Mouse (Mus musculus): ENCODE results near the gene F8.
A peak's percentile ranks its signal among the peaks of the same experiment; 100 is the strongest.
"Not testable (repeated sequence)": the region's sequence is repeated elsewhere in the genome, so short reads cannot be mapped to it uniquely, and the experiment has no call there.

F8 gene

DNA sequence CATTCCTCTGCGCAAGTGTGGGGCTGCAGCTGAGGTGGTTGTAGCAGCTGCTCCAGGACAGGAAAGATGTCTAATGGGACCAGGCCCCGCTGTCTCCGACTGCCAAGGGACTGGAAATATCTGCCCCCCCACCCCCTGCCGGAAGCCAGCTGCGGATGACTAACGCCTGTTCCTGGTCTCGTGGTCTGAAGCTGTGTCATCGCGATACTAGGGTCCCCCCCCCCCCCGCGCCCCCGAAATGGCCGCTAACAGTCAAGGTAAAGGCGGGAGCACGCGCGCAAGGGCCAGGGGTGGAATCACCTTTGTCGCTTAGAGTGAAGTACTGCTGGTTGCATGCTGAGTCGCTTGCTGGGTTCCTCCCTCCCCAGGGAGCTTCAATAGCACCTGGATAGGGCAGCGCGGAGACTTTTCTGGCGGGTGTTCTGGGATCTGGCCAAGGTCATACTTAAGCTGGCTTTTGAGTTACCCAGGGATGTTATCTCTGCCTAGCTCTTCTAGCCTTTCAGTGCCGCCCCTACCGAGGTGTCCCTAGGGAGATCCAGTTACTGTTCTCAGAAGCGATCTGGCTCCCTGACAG, at the start of gene F8, which contains the start of gene Fundc2:
Gene F8, minus strand, starts transcription at position 421 of the 577 bp plus-strand sequence.
Gene Fundc2, plus strand, starts transcription at position 205 of the 577 bp plus-strand sequence.
- peak; percentile 46 for DNase-seq

GRCm38 (mm10) chrX:75415936-75416785, 33.7 kb upstream of the F8 start, which contains the start of the genes Cmc4, Mtcp1 and Brcc3:
Gene Cmc4 (minus strand): TSS chrX:75416584.
Gene Mtcp1 (minus strand): TSS chrX:75416588.
Gene Brcc3 (plus strand): TSS chrX:75416628.
- peak; percentile 82 for DNase-seq

DNA sequence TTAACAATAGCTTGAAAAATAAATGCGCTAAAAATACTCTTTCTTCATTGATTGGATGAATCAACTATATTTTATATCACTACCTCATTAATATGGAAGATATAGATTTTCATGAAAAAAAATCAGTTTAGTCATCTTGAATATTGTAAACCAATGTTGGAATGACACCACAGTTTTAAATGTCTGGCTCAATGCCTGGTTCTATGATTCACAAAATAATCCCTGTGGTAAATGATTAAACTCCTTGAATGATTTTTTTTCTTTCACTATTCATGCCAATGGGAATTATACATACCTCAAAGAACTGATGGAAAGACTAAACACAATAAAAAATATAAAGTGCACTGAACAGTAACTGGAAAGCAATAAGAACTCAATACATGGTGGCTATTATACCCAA, 27.3 kb upstream of the F8 start:
- no peak for DNase-seq

DNA sequence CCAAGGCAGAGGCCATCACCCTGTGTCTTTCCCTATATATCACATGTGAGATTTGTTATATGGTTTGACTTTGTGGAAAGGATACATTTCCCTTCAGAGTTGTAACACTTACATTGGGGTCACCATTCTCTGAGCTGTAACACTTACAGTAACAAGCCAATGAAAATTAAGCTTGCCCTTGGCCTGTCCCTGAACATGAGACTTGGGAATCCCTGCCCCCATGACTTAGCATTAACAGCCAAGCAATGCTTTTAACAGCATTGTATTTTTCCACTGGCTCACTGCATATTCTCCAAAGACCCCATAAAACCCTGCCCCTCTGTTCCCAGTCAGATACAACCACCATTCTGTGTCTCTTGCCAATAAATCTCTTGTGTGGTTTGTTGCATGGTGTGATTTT, 20.9 kb upstream of the F8 start:
- no peak for DNase-seq

DNA sequence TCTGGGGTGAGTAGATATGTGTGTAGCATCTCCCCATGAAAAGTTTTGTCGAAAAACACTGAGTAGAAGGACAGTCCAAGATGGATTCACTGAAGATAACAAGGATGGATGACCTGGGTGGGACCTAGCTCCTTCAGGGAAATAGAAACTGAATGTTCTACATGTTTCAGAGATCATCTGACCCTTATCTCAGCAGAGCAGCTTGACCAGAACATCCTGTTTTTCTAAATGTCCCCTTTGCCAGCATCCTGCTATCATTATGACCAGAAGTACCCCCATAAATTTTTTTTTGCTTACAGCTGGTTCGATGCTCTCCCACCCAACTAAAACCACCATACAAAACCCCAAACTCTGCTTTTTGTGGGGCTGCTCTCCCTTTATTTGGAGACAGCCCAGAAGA, 20.3 kb upstream of the F8 start:
- no peak for DNase-seq

GRCm38 (mm10) chrX:75399471-75399870, 17.1 kb upstream of the F8 start:
- no peak for DNase-seq

DNA sequence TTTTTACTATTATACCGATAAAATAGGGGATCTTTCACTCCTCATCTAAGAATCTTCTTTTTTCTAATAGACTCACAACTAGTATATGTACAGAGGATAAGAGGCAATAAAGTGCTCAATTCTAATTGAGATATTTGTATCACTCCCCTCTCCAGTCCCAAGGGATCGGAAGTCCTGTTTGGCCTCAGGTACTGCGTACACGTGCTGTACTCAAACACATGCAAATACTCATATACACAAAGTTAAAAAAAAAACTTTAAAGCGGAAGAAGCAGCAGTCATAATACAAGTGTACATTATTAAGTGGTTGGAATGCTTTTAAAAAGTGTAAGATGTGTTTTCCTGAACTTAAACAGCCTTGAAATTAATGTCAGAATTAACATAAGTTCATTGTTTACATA, 716 bp downstream of the F8 start:
- no peak for DNase-seq

DNA sequence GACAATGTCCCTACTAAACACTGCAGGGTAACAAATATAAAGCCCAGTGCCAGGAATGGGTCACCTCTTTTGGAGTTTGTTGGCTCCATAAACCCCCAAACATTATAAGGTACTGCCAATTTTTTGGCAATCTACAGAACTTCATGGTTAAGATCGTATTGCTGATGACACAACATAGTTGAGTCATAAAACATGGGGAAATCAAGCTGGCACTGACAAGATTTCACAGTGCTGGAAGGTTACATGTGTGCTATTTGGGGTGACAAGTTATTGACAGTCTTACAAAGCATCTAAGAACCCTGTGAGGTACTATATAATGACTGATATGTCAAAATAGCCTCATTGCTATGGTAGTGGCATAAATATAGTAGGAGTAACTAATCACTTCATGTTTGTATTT, 1.2 kb downstream of the F8 start:
- DNase-seq: no peak

GRCm38 (mm10) chrX:75376815-75377214, 5.6 kb downstream of the F8 start:
- DNase-seq: no peak

- DNase-seq: no peak
Observed at GRCm38 (mm10) chrX:75372666-75373425, 9.6 kb downstream of the F8 start.

DNA sequence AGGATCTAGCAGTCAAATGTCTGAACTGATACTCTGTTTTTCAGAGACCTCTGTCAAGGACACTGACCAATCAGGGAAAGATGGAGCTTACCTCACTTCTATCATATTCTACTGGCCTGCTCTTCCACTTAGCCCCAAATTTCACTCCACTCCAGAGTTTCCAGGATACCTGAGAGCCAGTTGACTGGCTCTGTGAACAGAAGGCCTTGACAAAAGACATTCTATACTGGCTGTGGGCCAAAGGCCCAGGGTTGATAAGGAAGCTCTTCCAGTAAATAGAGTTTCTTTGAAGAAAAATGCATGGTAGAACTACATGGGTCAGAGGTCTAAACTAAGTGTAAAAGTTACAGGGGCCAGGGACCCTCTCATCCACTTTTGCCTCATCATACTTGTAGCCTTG, 12.2 kb downstream of the F8 start:
- DNase-seq: no peak

DNA sequence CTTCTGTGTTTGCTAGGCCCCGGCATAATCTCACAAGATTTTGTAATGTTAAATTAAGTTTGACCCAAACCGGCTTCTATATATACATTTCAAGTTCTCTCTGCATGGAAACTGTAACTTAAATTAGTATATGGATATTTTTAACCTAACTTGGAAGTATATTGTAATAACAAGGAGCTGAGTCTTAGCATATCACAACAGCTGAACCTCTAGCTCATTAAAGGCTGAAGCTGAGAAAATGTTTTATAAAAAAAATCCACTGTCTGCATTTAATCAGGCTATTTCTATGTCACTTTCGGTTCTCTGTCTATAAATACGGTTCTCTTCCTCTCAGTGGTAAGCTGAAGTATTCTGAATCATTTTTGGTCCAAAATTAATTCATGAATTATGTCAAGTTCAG, 58.9 kb downstream of the F8 start:
- no peak for DNase-seq

DNA sequence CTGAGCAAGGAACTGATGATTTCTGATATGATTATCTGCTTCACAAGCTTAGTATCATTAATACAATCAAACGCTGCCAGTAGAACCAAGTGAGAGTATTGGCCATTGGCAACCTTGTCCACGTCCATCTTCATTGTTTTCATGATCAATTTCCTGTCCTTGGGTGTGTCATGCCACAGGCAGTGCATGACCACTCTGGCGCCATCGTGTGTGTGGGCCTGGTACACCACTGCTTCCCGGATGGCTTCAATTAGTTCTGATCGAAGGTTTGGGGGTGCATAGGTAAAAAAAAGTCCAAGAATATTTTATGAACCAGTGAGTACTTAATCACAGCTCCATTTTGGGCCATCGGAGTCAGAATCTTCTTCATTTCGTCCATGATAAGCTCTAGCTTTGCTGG, 110.7 kb downstream of the F8 start:
- no peak for DNase-seq

DNA sequence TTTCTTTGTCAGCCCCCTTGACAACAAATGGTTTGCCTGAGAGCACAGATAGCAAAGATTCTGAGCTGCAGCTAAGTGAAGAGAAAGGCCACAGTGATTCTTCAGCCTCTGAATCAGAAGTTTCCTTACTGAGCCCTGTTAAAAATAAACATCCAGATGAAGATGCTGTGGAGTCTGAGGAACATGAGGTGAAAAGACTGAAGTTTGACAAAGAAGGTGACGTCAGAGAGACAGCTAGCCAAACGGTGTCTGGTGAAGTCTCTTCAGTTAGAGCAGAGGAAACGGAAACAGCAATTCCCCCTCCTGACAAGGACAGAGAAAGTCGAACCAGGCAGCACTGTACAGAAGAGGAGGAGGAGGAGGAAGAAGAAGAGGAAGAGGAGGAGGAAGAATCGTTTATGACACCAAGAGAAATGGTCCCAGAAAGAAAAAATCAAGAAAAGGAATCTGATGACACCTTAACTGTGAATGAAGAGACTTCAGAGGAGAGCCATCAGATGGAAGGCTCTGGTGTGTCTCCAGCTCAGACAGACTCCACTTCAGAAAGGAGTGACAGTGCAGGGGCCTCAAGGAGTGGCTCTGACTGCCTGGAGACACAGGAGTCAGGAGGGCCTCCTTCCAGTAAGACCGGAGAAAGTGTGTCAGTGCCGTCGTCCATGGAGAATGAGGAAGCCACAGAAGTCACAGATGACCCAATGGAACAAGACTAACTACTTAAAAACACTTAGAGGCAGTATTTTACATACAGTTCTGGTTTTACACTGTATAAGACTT, 148.6 kb downstream of the F8 start:
- not testable (repeated sequence) for DNase-seq

DNA sequence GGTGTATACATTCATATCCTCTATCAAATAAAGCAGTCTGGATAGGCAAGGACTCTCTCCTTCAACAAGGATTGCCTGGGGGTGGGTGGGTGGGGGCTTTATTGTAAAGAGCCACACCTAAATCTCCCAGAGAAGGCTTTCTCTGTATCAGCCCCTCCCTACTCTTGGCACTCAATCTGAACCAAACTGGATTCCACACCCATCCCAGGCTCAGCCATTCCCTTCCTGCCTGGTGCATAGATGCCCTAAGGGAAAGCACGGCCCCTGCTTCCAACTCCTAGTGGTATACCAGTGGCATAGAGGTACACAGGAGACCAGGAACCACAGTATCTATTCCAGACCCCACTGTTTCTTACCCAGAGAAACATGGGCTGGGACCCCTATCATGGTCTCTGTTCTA, 151.0 kb downstream of the F8 start:
- DNase-seq: no peak

DNA sequence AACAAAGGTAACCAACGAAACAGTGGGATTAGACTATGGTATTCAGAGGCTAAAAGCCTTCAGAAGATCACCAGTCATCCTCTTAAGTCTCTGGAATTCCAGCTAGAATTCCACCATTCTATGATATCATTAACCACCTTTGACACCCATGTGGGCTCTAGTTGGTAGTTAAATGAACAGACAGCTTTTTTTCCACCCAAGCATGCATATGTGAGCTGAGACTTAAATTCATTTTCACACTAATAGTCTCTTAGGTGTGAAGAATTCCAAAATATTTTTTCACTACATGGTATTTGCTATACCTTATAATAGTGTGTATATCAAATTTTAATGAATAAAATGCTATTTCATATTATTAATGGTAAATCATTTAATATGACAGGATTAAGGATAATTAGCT, 218.7 kb downstream of the F8 start, which contains the start of gene Smim9:
Gene Smim9, minus strand, starts transcription at position 101 of the 400 bp plus-strand sequence.
- no peak for DNase-seq

GRCm38 (mm10) chrX:75155576-75156243, 226.7 kb downstream of the F8 start:
- peak; percentile 16 for DNase-seq

DNA sequence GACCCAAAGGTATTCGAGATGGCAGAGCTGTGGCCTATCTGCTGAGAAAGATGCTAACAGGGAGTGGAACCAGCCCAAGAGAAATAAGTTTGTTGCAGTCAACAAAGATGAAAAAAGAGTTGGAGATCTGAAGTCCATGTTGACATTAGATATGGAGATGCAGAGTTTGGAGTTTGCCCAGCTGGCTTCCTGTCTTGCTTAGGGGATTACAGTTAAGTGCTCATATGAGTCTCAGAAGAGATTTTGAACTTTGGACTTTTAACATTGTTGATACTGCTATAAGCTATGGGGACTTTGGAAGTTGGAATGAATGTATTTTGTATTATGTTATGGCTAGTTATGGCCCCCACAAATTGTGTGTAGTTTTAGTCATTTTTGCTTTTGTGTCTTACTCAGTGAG, 230.2 kb downstream of the F8 start:
- DNase-seq: no peak

- no peak for DNase-seq
Observed at GRCm38 (mm10) chrX:75150304-75150703, 232.1 kb downstream of the F8 start.

DNA sequence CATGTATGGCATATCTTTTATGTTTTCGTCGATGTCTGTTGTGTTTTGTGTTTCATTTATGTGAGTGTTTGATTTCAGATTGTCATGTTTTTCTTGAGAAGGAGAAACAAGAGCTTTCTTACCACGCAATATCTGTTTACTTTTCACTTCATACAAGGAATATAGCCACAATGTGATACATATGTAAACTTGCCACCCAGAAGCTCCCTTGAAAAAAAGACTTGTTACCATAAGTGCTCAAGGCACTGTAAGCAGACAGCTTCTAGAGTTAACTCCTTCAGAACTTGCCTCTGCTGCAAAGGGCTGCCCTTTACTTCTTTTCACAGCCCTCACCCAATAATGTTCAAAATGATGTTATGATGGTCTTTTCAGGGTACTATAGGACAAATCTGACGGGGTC, 234.0 kb downstream of the F8 start:
- DNase-seq: no peak

GRCm38 (mm10) chrX:75143124-75143555, 239.3 kb downstream of the F8 start:
- not testable (repeated sequence) for DNase-seq

- DNase-seq: no peak
Observed at GRCm38 (mm10) chrX:75138182-75138581, 244.2 kb downstream of the F8 start.

All from cerebellum, adult 8-10 months (tissue).